Mouse (Mus musculus): Measurements from ENCODE around the gene Trmt10c.

The Trmt10c gene

GRCm38 (mm10) chr16:56038090-56038489 is 471 bp upstream of the Trmt10c start:
- no peak for DNase-seq

- no peak for DNase-seq
Measured at GRCm38 (mm10) chr16:56036501-56036900, 1.1 kb downstream of the Trmt10c start.

DNA sequence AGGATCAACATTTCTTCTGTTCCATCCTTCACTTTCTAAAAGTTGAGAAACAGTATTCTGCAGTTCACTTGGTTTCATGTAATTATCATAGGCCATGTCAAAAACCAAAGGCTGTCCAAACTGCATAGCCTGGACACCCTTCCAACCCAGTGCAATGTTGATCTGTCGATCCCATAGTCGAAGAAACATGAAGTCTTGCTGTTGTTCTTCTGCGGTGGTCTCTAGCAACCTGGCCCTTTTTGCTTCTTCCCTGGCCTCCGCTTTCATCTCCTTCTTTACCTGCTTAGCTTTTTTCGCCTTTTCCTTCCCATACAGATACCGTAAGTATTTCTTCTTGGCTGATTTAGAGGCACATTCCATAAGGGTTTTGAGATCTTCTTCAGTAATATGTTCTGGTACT is 3.1 kb downstream of the Trmt10c start:
- no peak for DNase-seq

GRCm38 (mm10) chr16:56029661-56030082 is 7.9 kb downstream of the Trmt10c start, which contains the start of gene Pcnp:
TSS of gene Pcnp (minus strand) at chr16:56029739.
- DNase-seq = peak; percentile 97

DNA sequence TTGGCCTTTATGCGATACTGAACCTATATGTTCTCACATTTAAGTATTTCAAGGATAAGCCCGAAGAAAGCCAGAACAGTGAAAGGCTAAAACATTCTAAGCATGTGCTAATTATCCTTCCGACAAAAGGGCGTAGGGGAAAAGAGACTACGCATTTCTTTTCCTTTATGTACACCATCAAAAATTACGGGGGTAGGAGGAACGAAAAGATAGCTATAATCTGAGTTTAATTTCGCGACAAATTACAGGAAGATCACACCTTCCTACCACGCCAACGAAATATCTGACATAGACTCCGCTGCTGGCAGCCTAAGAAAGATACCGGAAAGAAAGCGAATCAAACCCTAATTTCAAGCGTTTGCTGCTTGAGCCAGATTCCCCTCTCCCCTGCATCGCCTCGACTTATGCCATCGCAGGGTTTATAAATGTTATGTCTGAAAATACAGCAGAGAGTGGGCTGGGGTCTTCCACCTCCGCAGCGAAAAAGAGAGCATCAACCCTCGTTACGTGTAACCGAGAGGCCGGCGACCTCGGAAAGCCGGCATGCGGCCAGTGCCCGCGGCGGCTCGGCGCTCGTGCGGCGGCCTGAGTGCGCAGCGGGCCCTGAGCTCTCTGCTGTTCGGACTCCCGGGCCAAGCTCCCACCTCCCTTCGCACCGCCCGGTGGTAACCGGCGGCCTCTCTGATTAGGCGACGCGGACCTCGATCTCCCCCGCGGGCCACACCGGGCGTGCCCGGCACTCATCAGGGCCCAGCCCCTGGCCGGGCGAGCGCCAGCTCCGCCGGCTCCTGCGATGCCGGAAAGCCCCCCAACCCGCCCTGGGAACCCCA is 8.7 kb downstream of the Trmt10c start:
- peak; percentile 85 for DNase-seq

GRCm38 (mm10) chr16:56027854-56028629 is 9.6 kb downstream of the Trmt10c start:
- DNase-seq = no peak

DNA sequence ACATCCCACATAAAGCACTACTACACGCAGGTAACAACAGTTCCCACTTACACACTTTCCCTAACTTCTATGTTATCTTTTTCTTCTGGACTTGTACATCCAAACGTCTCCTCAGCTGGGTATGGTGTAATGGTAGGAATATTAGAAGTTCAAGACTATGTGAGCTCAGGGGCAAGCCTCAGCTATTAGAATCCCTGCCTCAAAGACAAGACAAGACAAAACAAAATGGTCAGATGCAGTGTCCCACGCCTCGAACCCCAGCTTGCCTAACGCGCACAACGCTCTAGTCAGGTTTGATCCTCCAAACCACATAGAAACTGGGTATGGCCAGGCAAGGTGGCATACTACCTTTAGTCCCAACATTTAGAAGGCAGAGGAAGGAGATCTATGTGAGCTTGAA is 18.0 kb downstream of the Trmt10c start:
- no peak for DNase-seq

DNA sequence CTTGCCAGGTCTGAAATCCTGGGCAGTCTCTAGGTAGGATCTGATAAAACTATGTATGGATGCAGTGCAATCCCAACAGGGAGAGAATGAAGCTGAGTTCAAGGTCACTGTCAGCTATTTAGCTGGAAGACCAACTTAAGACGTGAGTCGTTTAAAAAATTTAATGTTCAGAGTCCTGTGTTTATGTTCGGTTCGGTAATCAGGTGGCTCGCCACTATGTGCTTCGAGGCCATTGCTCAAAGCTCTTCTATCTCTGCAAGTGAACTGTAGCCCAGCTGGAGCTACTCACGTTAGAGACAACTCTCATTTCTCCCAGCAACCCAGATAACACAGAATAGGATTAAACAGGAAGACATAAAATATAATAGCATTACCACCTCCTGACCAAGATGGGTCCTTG is 23.5 kb downstream of the Trmt10c start:
- DNase-seq = no peak

DNA sequence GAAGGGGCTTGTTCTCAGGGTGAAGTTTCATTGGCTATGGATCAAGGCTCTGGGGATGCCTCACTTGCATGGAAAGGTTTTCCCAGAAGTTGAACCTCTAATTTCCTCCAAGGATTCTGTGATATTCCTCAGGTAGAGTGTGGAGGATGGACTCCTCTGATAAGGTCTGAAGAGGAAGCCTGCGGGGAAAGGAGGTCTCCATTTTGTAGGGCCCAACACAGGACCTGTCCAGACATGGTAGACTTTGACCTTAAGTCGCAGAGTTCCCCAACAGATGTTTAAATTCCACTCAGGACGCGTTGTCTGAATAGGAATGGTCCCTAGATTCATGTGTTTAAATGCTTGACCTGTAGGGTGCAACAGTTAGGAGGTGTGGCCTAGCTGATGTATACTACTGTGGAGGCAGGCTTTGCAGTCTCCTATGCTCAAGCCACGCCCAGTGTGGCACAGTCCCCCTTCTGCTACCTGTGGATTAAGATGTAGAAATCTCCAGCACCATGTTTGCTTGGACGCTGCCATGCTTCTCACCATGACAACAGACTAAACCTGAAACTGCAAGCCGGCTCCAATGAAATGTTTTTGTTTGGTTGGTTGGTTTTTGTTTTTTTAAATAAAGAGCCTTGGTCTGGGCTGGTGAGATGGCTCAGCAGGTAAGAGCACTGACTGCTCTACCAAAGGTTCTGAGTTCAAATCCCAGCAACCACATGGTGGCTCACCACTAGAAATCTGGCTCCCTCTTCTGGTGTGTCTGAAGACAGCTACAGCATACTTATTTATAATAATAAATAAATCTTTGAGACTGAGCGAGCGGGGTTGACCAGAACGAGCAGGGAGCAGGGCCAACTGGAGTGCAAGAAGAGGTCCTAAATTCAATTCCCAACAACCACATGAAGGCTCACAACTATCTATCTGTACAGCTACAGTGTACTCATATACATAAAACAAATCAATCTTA is 24.6 kb downstream of the Trmt10c start:
- DNase-seq = no peak

DNA sequence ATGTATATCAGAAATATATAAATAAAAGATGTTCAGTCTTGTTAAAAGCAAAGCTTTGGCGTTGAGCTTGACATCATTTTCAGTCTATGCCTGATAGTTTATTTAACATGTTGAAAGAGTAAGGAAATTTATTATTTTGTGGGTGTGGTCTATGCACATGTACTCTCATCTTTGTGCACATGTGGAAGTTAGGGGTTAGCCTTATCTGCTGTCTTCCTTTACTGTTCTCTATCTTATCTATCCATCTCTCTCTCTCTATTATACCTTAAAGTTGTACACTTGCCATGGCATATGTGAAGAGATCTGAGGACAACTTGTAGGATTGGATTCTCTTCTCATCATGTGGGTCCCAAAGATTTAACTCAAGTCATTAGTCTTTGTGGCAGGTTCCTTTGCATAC is 28.8 kb downstream of the Trmt10c start:
- no peak for DNase-seq

DNA sequence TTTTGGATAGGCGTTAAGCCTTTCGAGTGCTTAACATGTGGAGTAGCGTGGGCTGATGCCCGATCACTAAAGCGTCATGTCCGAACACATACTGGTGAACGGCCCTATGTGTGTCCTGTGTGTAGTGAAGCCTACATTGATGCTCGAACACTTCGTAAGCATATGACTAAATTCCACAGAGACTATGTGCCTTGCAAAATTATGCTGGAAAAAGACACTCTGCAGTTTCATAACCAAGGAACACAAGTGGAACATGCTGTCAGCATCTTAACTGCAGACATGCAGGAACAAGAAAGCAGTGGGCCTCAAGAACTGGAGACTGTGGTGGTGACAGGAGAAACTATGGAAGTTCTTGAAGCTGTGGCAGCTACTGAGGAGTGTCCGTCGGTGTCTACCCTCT is 30.8 kb downstream of the Trmt10c start:
- no peak for DNase-seq

DNA sequence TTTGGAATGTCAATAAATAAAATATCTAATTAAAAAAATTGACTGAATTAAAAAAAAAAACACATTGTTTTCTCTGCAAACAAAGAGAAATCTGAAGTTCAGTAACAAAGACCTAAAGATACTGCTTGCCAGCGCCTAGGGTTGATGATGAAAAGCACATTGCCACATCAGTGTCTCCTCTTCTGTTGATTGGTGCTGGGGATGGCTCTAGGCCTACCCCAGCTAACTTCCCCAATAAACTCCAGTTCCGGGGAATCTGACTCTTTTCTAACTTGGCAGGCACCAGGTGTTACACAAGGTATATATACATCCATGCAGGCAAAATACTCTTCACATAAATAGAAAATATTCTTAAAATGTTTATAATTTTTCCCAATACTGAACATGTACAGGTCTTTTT is 43.4 kb downstream of the Trmt10c start:
- DNase-seq = no peak

DNA sequence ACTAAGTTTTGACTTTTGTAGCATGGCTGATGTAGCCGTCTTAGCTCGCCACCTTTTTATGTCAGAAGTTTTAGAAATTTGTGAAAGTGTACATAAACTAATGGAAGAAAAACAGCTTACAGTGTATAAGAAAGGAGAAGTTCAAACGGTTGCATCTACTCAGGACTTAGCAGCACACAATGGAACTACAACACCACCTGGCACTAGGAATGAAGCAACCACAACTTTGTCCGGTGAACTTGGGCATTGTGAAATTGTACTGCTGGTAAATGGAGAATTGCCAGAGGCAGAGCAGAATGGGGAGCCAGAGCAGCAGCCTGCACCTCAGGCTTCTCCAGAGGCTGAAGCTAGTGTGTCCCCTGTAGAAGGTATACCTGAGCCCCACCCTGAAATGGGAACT is 47.3 kb downstream of the Trmt10c start:
- DNase-seq = no peak

DNA sequence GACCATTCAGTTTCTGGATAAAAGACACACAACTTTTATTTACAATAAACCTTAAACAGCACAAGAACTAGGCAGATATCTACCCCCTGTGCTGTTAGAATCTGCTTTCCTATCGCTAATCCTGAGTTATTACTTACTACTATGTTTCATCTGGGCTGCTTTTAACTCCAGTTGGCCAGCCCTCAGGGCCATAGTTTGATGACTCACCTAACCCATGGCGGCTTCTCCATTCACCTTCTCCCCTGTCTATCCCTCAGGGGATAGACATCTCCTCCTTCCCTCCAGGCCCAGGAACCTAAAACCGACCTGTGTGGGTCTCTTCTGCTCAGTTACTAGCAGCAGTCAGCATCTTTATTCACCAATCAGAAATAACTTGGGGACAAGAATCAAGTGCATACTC is 51.6 kb downstream of the Trmt10c start:
- DNase-seq = no peak

All from liver (tissue).